Mouse (Mus musculus) small intestine, adult 2 months (tissue): ENCODE measurements around the gene Hk2. TPM values are rescaled to one million over a fixed set of nuclear protein-coding genes. Genes with fewer than 3 reads are reported as not detected.

ENCODE experiments used
- H3K27ac ChIP-seq: fragments of 200-500 bp; 2 replicates; pipeline ENCODE4 v1.5.1; 2012; ENCODE audit warnings: low read depth, low read length, control low read depth, inconsistent platforms; ENCODE audit not compliant: insufficient read depth
- H3K27me3 ChIP-seq: fragments of 200-500 bp; 2 replicates; pipeline ENCODE4 v1.6.1; 2012; ENCODE audit warnings: mild to moderate bottlenecking, moderate library complexity, low read length, inconsistent platforms; ENCODE audit not compliant: control insufficient read depth, insufficient read depth
- H3K36me3 ChIP-seq: fragments of 200-500 bp; 2 replicates; pipeline ENCODE4 v1.6.1; 2012; ENCODE audit warnings: mild to moderate bottlenecking, low read length, control low read depth, inconsistent platforms; ENCODE audit not compliant: control insufficient read depth, insufficient read depth
- H3K4me1 ChIP-seq: fragments of 200-500 bp; 2 replicates; pipeline ENCODE4 v1.6.1; 2012; ENCODE audit warnings: low read length, inconsistent platforms, mixed read lengths; ENCODE audit not compliant: control insufficient read depth, insufficient read depth, insufficient read length
- H3K4me3 ChIP-seq: fragments of 200-500 bp; 2 replicates; pipeline ENCODE4 v1.5.1; 2012; ENCODE audit warnings: low read depth, mild to moderate bottlenecking, control low read depth, inconsistent platforms, low read length, moderate library complexity
- CTCF ChIP-seq: fragments of 200-500 bp; IDR thresholded peaks from 2 replicates; pipeline ENCODE4 v1.5.1; 2012; ENCODE audit warnings: low read depth, mild to moderate bottlenecking, control low read depth, inconsistent platforms, low read length, moderate library complexity, mixed read lengths; ENCODE audit not compliant: insufficient replicate concordance, insufficient read length; ENCODE audit errors: extremely low read depth
- POLR2A ChIP-seq: fragments of 200-500 bp; IDR thresholded peaks from 2 replicates; pipeline ENCODE4 v1.6.1; 2012; ENCODE audit warnings: low read depth, mild to moderate bottlenecking, control low read depth, inconsistent platforms, low read length, moderate library complexity
- WGBS: fragments of 180-500 bp; shearing (Covaris S2); methylation state at CpG from one replicate; pipeline ENCODE4 v1.1.7; 2018; 5-methylcytosine and 5-hydroxymethylcytosine counted together
- polyA plus RNA-seq: library from polyadenylated mRNA; depleted of rRNA; stranded (reverse); fragments of >200 nt; gene quantifications from 2 replicates; pipeline ENCODE4 v1.2.3, GENCODE M21; 2012

The Hk2 gene
- polyA plus RNA-seq, 1 experiment, result 6.1 TPM

DNA sequence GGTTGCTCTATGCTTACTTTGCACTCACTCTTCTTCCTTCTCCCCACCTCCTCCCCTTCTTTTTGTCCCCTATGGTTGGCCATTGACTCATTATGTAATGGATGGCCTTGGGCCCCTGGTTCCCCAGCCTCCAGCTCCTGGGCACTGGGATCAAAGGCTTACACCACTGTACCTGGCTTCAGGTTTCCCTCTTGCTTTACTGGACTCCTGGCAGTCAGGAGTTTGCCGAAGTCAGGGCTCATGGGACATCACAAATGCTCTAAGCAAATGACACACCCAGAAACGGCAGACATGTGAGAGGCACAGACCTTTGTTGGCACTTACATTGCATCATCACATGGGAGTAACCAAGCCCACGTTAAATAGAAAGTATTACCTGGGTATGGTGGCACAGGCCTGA is 31.6 kb upstream of the Hk2 start:
- Histone ChIP-seq H3K27ac (no peak overlapping the region), H3K4me3 (no peak overlapping the region), H3K4me1 (peaks cover 14% of the 10 kb centered on the region; the same call in 1 of the 2 replicates), H3K36me3 (no peaks in the 10 kb centered on the region), H3K27me3 (no peaks in the 10 kb centered on the region)
- 22% methylated on average over 3 of the region's 3 CpGs for whole genome bisulfite sequencing
- TF ChIP-seq CTCF (no peak), POLR2A (no peak)

DNA sequence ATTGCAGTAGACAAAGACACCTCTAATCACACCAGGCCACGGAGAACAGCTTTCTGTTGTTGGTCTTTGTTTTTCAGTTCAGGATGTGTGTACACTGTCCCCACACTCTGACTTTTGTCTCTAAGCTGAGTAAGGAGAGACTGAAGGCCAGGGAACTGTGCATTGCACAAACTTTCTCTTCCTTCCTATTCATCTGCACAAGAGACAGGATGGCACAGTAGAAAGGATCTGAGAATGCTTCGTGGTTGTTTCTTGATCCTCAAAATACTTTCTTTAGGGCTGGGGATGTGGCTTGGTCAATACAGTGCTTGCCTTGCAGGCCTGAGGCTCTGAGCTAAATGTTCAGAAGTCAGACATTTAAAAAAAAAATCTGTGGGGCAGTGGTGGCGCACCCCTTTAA is 30.7 kb upstream of the Hk2 start:
- 92% methylated on average over 3 of the region's 3 CpGs for WGBS

DNA sequence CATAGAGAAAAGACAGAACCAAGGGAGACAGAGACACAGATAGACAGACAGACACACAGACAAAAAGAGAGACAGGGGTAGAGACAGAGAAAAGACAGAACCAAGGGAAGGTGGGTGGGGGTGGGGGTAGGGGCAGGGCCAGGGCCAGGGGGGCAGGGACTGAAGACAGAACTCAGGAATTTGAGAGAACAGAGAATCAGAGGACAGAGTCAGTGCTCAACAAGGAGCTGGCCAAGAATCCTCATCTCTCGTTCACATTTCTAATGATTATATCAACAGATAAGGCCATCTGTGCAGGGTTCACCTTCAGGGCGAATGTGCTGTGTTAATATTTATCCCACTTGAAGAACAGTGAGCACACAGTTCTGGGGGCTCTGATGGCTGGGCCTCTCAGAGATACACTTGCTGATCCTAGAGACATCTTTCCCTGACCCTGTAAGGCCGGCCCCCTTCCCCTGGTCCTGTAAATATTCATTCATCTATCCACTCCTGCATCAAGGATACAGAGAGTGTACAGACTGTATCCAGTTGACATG is 24.0 kb upstream of the Hk2 start:
- no peak overlapping the region for H3K4me3 ChIP-seq
- H3K4me1 ChIP-seq, result no peaks in the 10 kb centered on the region; the same call in 1 of the 2 replicates
- WGBS, result 16% methylated on average over 3 of the region's 3 CpGs
- no peaks in the 10 kb centered on the region for H3K36me3 ChIP-seq
- TF ChIP-seq CTCF (no peak), POLR2A (no peak)
- no peaks in the 10 kb centered on the region for H3K27me3 ChIP-seq
- H3K27ac ChIP-seq, result peak overlapping the region; percentile 32; the same call in 1 of the 2 replicates

More for the DNA sequence above, 30.7 kb upstream of the Hk2 start:
- H3K27me3 ChIP-seq, result no peaks in the 10 kb centered on the region
- peaks cover 14% of the 10 kb centered on the region; the same call in 1 of the 2 replicates for H3K4me1 ChIP-seq
- H3K36me3 ChIP-seq, result no peaks in the 10 kb centered on the region
- H3K27ac ChIP-seq, result no peak overlapping the region
- TF ChIP-seq CTCF (no peak), POLR2A (no peak)
- no peak overlapping the region for H3K4me3 ChIP-seq

DNA sequence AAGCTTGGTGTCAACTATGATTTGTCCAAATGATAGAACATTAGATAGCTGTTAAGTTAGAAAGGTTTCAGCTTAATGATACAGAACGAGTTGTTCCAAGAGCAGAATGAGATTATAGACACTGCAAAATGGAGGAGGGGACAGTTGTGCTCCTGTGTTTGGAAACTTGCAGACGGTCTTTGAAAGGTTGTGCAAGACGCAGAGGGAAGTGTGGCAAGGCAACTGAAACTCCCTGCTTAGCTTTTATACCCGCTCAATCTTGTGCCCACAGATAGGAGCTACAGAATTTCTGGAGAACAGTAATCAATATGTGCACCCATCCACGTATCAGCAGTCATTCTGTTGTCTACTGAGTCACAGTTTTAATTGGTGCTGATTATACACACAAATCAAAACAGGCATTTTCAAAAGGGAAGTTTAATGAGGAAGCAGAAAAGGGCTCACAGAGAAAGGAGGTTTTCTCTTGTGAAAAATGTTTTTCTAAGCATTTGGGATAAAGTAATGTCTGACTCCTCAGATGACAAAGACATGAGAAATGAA is 23.1 kb upstream of the Hk2 start:
- no peak overlapping the region for H3K4me3 ChIP-seq
- no peaks in the 10 kb centered on the region for H3K27me3 ChIP-seq
- WGBS, result 60% methylated on average over 5 of the region's 5 CpGs
- no peak for TF ChIP-seq CTCF
- no peak for TF ChIP-seq POLR2A
- no peaks in the 10 kb centered on the region; the same call in 1 of the 2 replicates for H3K4me1 ChIP-seq
- no peaks in the 10 kb centered on the region for H3K36me3 ChIP-seq
- H3K27ac ChIP-seq, result peak overlapping the region; percentile 32

GRCm38 (mm10) chr6:82790864-82791263 is 16.6 kb upstream of the Hk2 start:
- TF ChIP-seq POLR2A (no peak), CTCF (no peak)
- peaks cover 2% of the 10 kb centered on the region; the same call in 1 of the 2 replicates for H3K4me1 ChIP-seq
- WGBS, result 56% methylated on average over 2 of the region's 2 CpGs

DNA sequence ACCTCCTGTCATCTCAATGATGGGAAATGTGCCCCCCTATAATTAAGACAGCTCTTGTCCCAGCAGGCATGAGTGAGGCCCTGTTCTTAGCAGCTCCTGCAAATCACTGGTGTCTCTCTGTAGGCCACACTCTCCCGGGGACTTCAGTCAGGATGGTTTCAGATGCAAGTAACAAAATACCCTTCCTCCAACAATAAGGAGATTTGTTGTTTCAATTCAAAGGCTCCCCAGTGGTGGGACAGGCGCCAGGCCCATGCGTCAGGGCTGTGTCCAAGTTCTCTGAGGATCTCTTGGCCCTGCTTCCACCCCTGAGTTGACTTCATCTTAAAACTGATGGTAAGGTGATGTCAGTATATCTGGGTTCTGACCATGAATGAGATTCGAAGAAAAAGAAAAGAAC is 9.7 kb upstream of the Hk2 start:
- no peaks in the 10 kb centered on the region for H3K36me3 ChIP-seq
- no peaks in the 10 kb centered on the region for H3K27me3 ChIP-seq
- no peak overlapping the region for H3K4me3 ChIP-seq
- 88% methylated on average over 4 of the region's 4 CpGs for WGBS
- no peaks in the 10 kb centered on the region for H3K4me1 ChIP-seq
- no peak overlapping the region for H3K27ac ChIP-seq
- TF ChIP-seq CTCF, result no peak

More at GRCm38 (mm10) chr6:82790864-82791263, 16.6 kb upstream of the Hk2 start:
- no peaks in the 10 kb centered on the region for H3K27me3 ChIP-seq
- 0 out of 2 replicates have a peak overlapping the region, but pooled peaks have one; percentile 52 for H3K27ac ChIP-seq
- H3K36me3 ChIP-seq, result no peaks in the 10 kb centered on the region
- H3K4me3 ChIP-seq, result no peak overlapping the region

DNA sequence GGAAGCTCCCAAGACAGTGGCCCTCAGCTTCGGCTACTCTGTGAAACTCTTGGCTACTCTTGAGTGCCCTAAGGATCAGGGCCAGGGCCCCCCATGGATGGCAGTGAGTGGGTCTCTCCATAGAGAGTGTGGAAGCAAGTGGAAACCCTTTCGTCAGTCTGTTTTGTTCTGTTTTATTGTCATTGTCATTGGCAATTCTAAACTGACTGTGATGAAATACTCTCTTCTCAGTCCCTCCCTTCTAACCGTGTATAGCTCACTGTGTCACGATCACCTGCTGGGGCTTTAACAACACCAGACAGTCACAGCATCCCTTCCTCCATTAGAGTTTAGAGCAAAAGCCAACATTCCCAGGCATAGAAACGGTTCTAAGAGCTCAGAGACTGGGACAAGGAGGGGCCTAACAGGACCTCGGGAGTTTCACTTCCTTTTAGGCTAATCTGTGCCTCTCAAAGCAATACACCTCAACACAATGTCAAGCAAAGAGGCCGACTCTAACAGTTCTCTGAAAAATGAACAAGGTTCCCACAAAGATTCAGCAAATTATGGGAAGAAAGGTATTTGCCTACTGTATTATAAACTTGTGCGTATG is 6.6 kb upstream of the Hk2 start:
- 55% methylated on average over 8 of the region's 8 CpGs for WGBS
- Histone ChIP-seq H3K27ac (no peak overlapping the region), H3K4me3 (no peak overlapping the region), H3K36me3 (no peaks in the 10 kb centered on the region), H3K4me1 (no peaks in the 10 kb centered on the region), H3K27me3 (no peaks in the 10 kb centered on the region)
- TF ChIP-seq POLR2A, result no peak
- no peak for TF ChIP-seq CTCF
